Mouse (Mus musculus) hindbrain, embryonic 11.5 days (tissue): ENCODE results near the gene Fam136a. TPM values are rescaled to one million over a fixed set of nuclear protein-coding genes. Genes with fewer than 3 reads are reported as not detected.

Experiments
- ATAC-seq: fragments of 200-750 bp; cut with Nextera tagmentation; 2 replicates; pipeline ENCODE4 v1.8.0; 2017; ENCODE audit warnings: mild to moderate bottlenecking, moderate TSS enrichment, moderate library complexity; ENCODE audit not compliant: low FRiP score
- DNase-seq: peaks from one replicate; pipeline ENCODE4 v3.0.0-alpha.2; 2015; ENCODE audit warnings: low spot score
- H3K27ac ChIP-seq: fragments of 300-500 bp; sonication (generic); 2 replicates; pipeline ENCODE4 v1.5.1; 2014; ENCODE audit warnings: mild to moderate bottlenecking, low read depth, low read length
- H3K27me3 ChIP-seq: fragments of 300-500 bp; sonication (generic); 2 replicates; pipeline ENCODE4 v1.6.1; 2014; ENCODE audit warnings: mild to moderate bottlenecking, low read length, moderate library complexity, mixed read lengths; ENCODE audit not compliant: control insufficient read depth, insufficient read depth
- H3K36me3 ChIP-seq: fragments of 300-500 bp; sonication (generic); 2 replicates; pipeline ENCODE4 v1.6.1; 2014; ENCODE audit warnings: mild to moderate bottlenecking, low read length, moderate library complexity, mixed read lengths; ENCODE audit not compliant: control insufficient read depth, insufficient read depth
- H3K4me1 ChIP-seq: fragments of 300-500 bp; sonication (generic); replicated peaks from 2 replicates; pipeline ENCODE4 v1.6.1; 2014; ENCODE audit warnings: low read length, mixed read lengths; ENCODE audit not compliant: control insufficient read depth, insufficient read depth
- H3K4me2 ChIP-seq: fragments of 300-500 bp; sonication (generic); replicated peaks from 2 replicates; pipeline ENCODE4 v1.6.1; 2014; ENCODE audit warnings: mild to moderate bottlenecking, low read depth, low read length
- H3K4me3 ChIP-seq: fragments of 300-500 bp; sonication (generic); 2 replicates; pipeline ENCODE4 v1.5.1; 2014; ENCODE audit warnings: low read depth, low read length
- H3K9ac ChIP-seq: fragments of 300-500 bp; sonication (generic); 2 replicates; pipeline ENCODE4 v1.6.1; 2014; ENCODE audit warnings: low read depth, low read length
- H3K9me3 ChIP-seq: fragments of 300-500 bp; sonication (generic); 2 replicates; pipeline ENCODE4 v1.6.1; 2016; ENCODE audit warnings: low read length; ENCODE audit not compliant: control insufficient read depth
- WGBS: fragments of 180-500 bp; shearing (Covaris S2); extraction: QIAGEN DNeasy Blood & Tissue Kit; methylation state at CpG from one replicate; pipeline ENCODE4 v1.1.7; 2014; 5-methylcytosine and 5-hydroxymethylcytosine counted together
- polyA plus RNA-seq: library from polyadenylated mRNA; unstranded; fragments of >200 nt; fragmentation: Nextera tagmentation; extraction: Ambion mirVana; gene quantifications from 2 replicates; pipeline ENCODE4 v1.2.1, GENCODE M21; 2014

The Fam136a gene
- polyA plus RNA-seq, result 137 and 140 TPM in 2 replicates

GRCm38 (mm10) chr6:86365371-86366124 lies at the start of gene Fam136a:
Fam136a (plus strand) TSS chr6:86365646.
- ATAC-seq, result peak; percentile 95
- H3K4me1 ChIP-seq, result no peaks in the 10 kb centered on the region; the same call in 1 of the 2 replicates
- H3K4me3 ChIP-seq, result peak within 1 kb of the TSS; percentile 71
- H3K36me3 ChIP-seq, result no peaks in the 10 kb centered on the region
- WGBS, result under 1% methylated on average over 69 of the region's 76 CpGs
- DNase-seq, result peak; percentile 99
- peak within 1 kb of the TSS; percentile 87 for H3K4me2 ChIP-seq
- peak within 1 kb of the TSS; percentile 90 for H3K9ac ChIP-seq
- no peaks in the 10 kb centered on the region for H3K9me3 ChIP-seq
- no peaks in the 10 kb centered on the region for H3K27me3 ChIP-seq
- peak within 1 kb of the TSS; percentile 51 for H3K27ac ChIP-seq

GRCm38 (mm10) chr6:86317066-86317465 lies 48.4 kb upstream of the Fam136a start:
- H3K27ac ChIP-seq, result no peak overlapping the region
- no peaks in the 10 kb centered on the region for H3K36me3 ChIP-seq
- H3K4me3 ChIP-seq, result no peak overlapping the region
- H3K4me2 ChIP-seq, result no peak overlapping the region
- H3K9ac ChIP-seq, result no peak overlapping the region
- no peaks in the 10 kb centered on the region for H3K4me1 ChIP-seq
- H3K9me3 ChIP-seq, result no peaks in the 10 kb centered on the region
- DNase-seq (no peak), ATAC-seq (no peak)
- H3K27me3 ChIP-seq, result no peaks in the 10 kb centered on the region
- WGBS, result 76% methylated on average over 1 of the region's 1 CpGs

GRCm38 (mm10) chr6:86318855-86319254 lies 46.6 kb upstream of the Fam136a start:
- Histone ChIP-seq H3K36me3 (no peaks in the 10 kb centered on the region), H3K9me3 (no peaks in the 10 kb centered on the region), H3K4me1 (no peaks in the 10 kb centered on the region), H3K4me2 (no peak overlapping the region), H3K27ac (no peak overlapping the region), H3K4me3 (no peak overlapping the region), H3K27me3 (no peaks in the 10 kb centered on the region), H3K9ac (no peak overlapping the region)
- WGBS, result 82% methylated on average over 4 of the region's 4 CpGs
- ATAC-seq (no peak), DNase-seq (no peak)

GRCm38 (mm10) chr6:86322031-86322563 lies 43.3 kb upstream of the Fam136a start:
- WGBS, result 91% methylated on average over 5 of the region's 5 CpGs
- Histone ChIP-seq H3K9ac (no peak overlapping the region), H3K4me2 (no peak overlapping the region), H3K4me3 (no peak overlapping the region), H3K36me3 (no peaks in the 10 kb centered on the region), H3K27ac (no peak overlapping the region), H3K27me3 (no peaks in the 10 kb centered on the region), H3K4me1 (no peaks in the 10 kb centered on the region), H3K9me3 (no peaks in the 10 kb centered on the region)
- DNase-seq, result no peak
- no peak for ATAC-seq

GRCm38 (mm10) chr6:86322991-86323390 lies 42.5 kb upstream of the Fam136a start:
- Histone ChIP-seq H3K4me3 (no peak overlapping the region), H3K9ac (no peak overlapping the region), H3K4me2 (no peak overlapping the region), H3K9me3 (no peaks in the 10 kb centered on the region), H3K27ac (no peak overlapping the region), H3K36me3 (no peaks in the 10 kb centered on the region), H3K27me3 (no peaks in the 10 kb centered on the region), H3K4me1 (no peaks in the 10 kb centered on the region)
- 84% methylated on average over 9 of the region's 9 CpGs for WGBS
- DNase-seq (no peak), ATAC-seq (no peak)

GRCm38 (mm10) chr6:86324400-86324799 lies 41.0 kb upstream of the Fam136a start:
- Histone ChIP-seq H3K9ac (no peak overlapping the region), H3K4me2 (no peak overlapping the region), H3K27me3 (no peaks in the 10 kb centered on the region), H3K27ac (no peak overlapping the region), H3K9me3 (no peaks in the 10 kb centered on the region), H3K4me3 (no peak overlapping the region), H3K36me3 (no peaks in the 10 kb centered on the region), H3K4me1 (no peaks in the 10 kb centered on the region)
- ATAC-seq (no peak), DNase-seq (no peak)
- 91% methylated on average over 3 of the region's 3 CpGs for WGBS

- 91% methylated on average over 5 of the region's 5 CpGs for WGBS
- Histone ChIP-seq H3K9ac (no peak overlapping the region), H3K4me1 (no peaks in the 10 kb centered on the region), H3K4me3 (no peak overlapping the region), H3K27ac (no peak overlapping the region), H3K36me3 (no peaks in the 10 kb centered on the region), H3K27me3 (no peaks in the 10 kb centered on the region), H3K4me2 (no peak overlapping the region), H3K9me3 (no peaks in the 10 kb centered on the region)
- DNase-seq, result no peak
- no peak for ATAC-seq
Measured at GRCm38 (mm10) chr6:86325646-86326045, 39.8 kb upstream of the Fam136a start.

- Histone ChIP-seq H3K4me3 (no peak overlapping the region), H3K9me3 (no peaks in the 10 kb centered on the region), H3K36me3 (no peaks in the 10 kb centered on the region), H3K9ac (no peak overlapping the region), H3K4me2 (no peak overlapping the region), H3K4me1 (no peaks in the 10 kb centered on the region), H3K27me3 (no peaks in the 10 kb centered on the region), H3K27ac (no peak overlapping the region)
- WGBS, result 91% methylated on average over 18 of the region's 18 CpGs
- ATAC-seq (no peak), DNase-seq (no peak)
Measured at GRCm38 (mm10) chr6:86326866-86327265, 38.6 kb upstream of the Fam136a start.

- Histone ChIP-seq H3K4me2 (no peak overlapping the region), H3K36me3 (no peaks in the 10 kb centered on the region), H3K27me3 (no peaks in the 10 kb centered on the region), H3K27ac (no peak overlapping the region), H3K9me3 (no peaks in the 10 kb centered on the region), H3K9ac (no peak overlapping the region), H3K4me1 (no peaks in the 10 kb centered on the region), H3K4me3 (no peak overlapping the region)
- WGBS, result 77% methylated on average over 3 of the region's 3 CpGs
- DNase-seq (no peak), ATAC-seq (no peak)
Measured at GRCm38 (mm10) chr6:86328369-86328768, 37.1 kb upstream of the Fam136a start.
